Mouse (Mus musculus): ENCODE data around the gene Rpl4. TPM values are rescaled to one million over a fixed set of nuclear protein-coding genes. Genes with fewer than 3 reads are reported as not detected.

Gene Rpl4
- polyA plus RNA-seq, 1 experiment: 1,015 TPM

GRCm38 (mm10) chr9:64216090-64216489 is 42.9 kb downstream of the Rpl4 start:
- Histone ChIP-seq H3K27ac (ENCODE audit: insufficient read depth, low read depth, low read length) (peak overlapping the region; percentile 2; the same call in 1 of the 2 replicates), H3K4me1 (ENCODE audit: control insufficient read depth, insufficient read depth, low read length) (peaks cover 32% of the 10 kb centered on the region), H3K4me3 (ENCODE audit: insufficient read depth, low read length) (no peak overlapping the region)
- TF ChIP-seq POLR2A (IDR thresholded peaks at IDR 0.05; ENCODE audit: borderline replicate concordance, low read depth, low read length) (no peak), CTCF (IDR thresholded peaks at IDR 0.05; ENCODE audit: low read depth, low read length) (no peak)

- no peak overlapping the region for H3K4me3 ChIP-seq (ENCODE audit: insufficient read depth, low read length)
- peaks cover 37% of the 10 kb centered on the region for H3K4me1 ChIP-seq (ENCODE audit: control insufficient read depth, insufficient read depth, low read length)
- no peak for TF ChIP-seq POLR2A (IDR thresholded peaks at IDR 0.05; ENCODE audit: borderline replicate concordance, low read depth, low read length)
- no peak for TF ChIP-seq CTCF (IDR thresholded peaks at IDR 0.05; ENCODE audit: low read depth, low read length)
- peak overlapping the region; percentile 2; the same call in 1 of the 2 replicates for H3K27ac ChIP-seq (ENCODE audit: insufficient read depth, low read depth, low read length)
These were observed 43.5 kb downstream of the Rpl4 start for GRCm38 (mm10) chr9:64216641-64217040.

- no peak overlapping the region for H3K4me3 ChIP-seq (ENCODE audit: insufficient read depth, low read length)
- H3K4me1 ChIP-seq (ENCODE audit: control insufficient read depth, insufficient read depth, low read length): peaks cover 47% of the 10 kb centered on the region
- no peak overlapping the region for H3K27ac ChIP-seq (ENCODE audit: insufficient read depth, low read depth, low read length)
- no peak for TF ChIP-seq POLR2A (IDR thresholded peaks at IDR 0.05; ENCODE audit: borderline replicate concordance, low read depth, low read length)
These were observed 44.7 kb downstream of the Rpl4 start for GRCm38 (mm10) chr9:64217887-64218286.

- H3K27ac ChIP-seq (ENCODE audit: insufficient read depth, low read depth, low read length): no peak overlapping the region
- no peak overlapping the region for H3K4me3 ChIP-seq (ENCODE audit: insufficient read depth, low read length)
- H3K4me1 ChIP-seq (ENCODE audit: control insufficient read depth, insufficient read depth, low read length): peaks cover 54% of the 10 kb centered on the region
- TF ChIP-seq CTCF (IDR thresholded peaks at IDR 0.05; ENCODE audit: low read depth, low read length): no peak
- TF ChIP-seq POLR2A (IDR thresholded peaks at IDR 0.05; ENCODE audit: borderline replicate concordance, low read depth, low read length): no peak
These were observed 46.1 kb downstream of the Rpl4 start for GRCm38 (mm10) chr9:64219305-64219704.

GRCm38 (mm10) chr9:64219772-64220420 is 46.7 kb downstream of the Rpl4 start:
- peaks cover 57% of the 10 kb centered on the region for H3K4me1 ChIP-seq (ENCODE audit: control insufficient read depth, insufficient read depth, low read length)
- TF ChIP-seq CTCF (IDR thresholded peaks at IDR 0.05; ENCODE audit: low read depth, low read length) (no peak), POLR2A (IDR thresholded peaks at IDR 0.05; ENCODE audit: borderline replicate concordance, low read depth, low read length) (no peak)
- no peak overlapping the region for H3K4me3 ChIP-seq (ENCODE audit: insufficient read depth, low read length)
- H3K27ac ChIP-seq (ENCODE audit: insufficient read depth, low read depth, low read length): no peak overlapping the region

GRCm38 (mm10) chr9:64220603-64221002 is 47.4 kb downstream of the Rpl4 start:
- Histone ChIP-seq H3K27ac (ENCODE audit: insufficient read depth, low read depth, low read length) (no peak overlapping the region), H3K4me1 (ENCODE audit: control insufficient read depth, insufficient read depth, low read length) (peaks cover 56% of the 10 kb centered on the region), H3K4me3 (ENCODE audit: insufficient read depth, low read length) (no peak overlapping the region)
- no peak for TF ChIP-seq POLR2A (IDR thresholded peaks at IDR 0.05; ENCODE audit: borderline replicate concordance, low read depth, low read length)
- TF ChIP-seq CTCF (IDR thresholded peaks at IDR 0.05; ENCODE audit: low read depth, low read length): no peak

- peaks cover 49% of the 10 kb centered on the region for H3K4me1 ChIP-seq (ENCODE audit: control insufficient read depth, insufficient read depth, low read length)
These were observed 48.3 kb downstream of the Rpl4 start for GRCm38 (mm10) chr9:64221480-64221879.

GRCm38 (mm10) chr9:64222098-64222497 is 48.9 kb downstream of the Rpl4 start:
- TF ChIP-seq POLR2A (IDR thresholded peaks at IDR 0.05; ENCODE audit: borderline replicate concordance, low read depth, low read length) (no peak), CTCF (IDR thresholded peaks at IDR 0.05; ENCODE audit: low read depth, low read length) (no peak)
- peak overlapping the region; percentile 69 for H3K27ac ChIP-seq (ENCODE audit: insufficient read depth, low read depth, low read length)
- H3K4me3 ChIP-seq (ENCODE audit: insufficient read depth, low read length): no peak overlapping the region
- H3K4me1 ChIP-seq (ENCODE audit: control insufficient read depth, insufficient read depth, low read length): peaks cover 49% of the 10 kb centered on the region

More at GRCm38 (mm10) chr9:64221480-64221879, 48.3 kb downstream of the Rpl4 start:
- Histone ChIP-seq H3K4me3 (ENCODE audit: insufficient read depth, low read length) (no peak overlapping the region), H3K27ac (ENCODE audit: insufficient read depth, low read depth, low read length) (no peak overlapping the region)
- TF ChIP-seq CTCF (IDR thresholded peaks at IDR 0.05; ENCODE audit: low read depth, low read length): no peak
- no peak for TF ChIP-seq POLR2A (IDR thresholded peaks at IDR 0.05; ENCODE audit: borderline replicate concordance, low read depth, low read length)

- H3K4me3 ChIP-seq (ENCODE audit: insufficient read depth, low read length): no peak overlapping the region
- H3K27ac ChIP-seq (ENCODE audit: insufficient read depth, low read depth, low read length): no peak overlapping the region
- H3K4me1 ChIP-seq (ENCODE audit: control insufficient read depth, insufficient read depth, low read length): peaks cover 61% of the 10 kb centered on the region
- TF ChIP-seq POLR2A (IDR thresholded peaks at IDR 0.05; ENCODE audit: borderline replicate concordance, low read depth, low read length): no peak
- TF ChIP-seq CTCF (IDR thresholded peaks at IDR 0.05; ENCODE audit: low read depth, low read length): no peak
These were observed 52.6 kb downstream of the Rpl4 start for GRCm38 (mm10) chr9:64225805-64226204.

GRCm38 (mm10) chr9:64227736-64228135 is 54.6 kb downstream of the Rpl4 start:
- TF ChIP-seq CTCF (IDR thresholded peaks at IDR 0.05; ENCODE audit: low read depth, low read length) (no peak), POLR2A (IDR thresholded peaks at IDR 0.05; ENCODE audit: borderline replicate concordance, low read depth, low read length) (no peak)
- Histone ChIP-seq H3K4me3 (ENCODE audit: insufficient read depth, low read length) (peak overlapping the region; percentile 55), H3K4me1 (ENCODE audit: control insufficient read depth, insufficient read depth, low read length) (peaks cover 60% of the 10 kb centered on the region), H3K27ac (ENCODE audit: insufficient read depth, low read depth, low read length) (peak overlapping the region; percentile 68)

Other genes with a start within 250 kb of the Rpl4 start
- gene Smad6, start 151.3 kb upstream of the Rpl4 start, polyA plus RNA-seq (2012; ENCODE audit: insufficient read depth, insufficient read length, missing spikeins): 0.62 and 0.72 TPM in 2 replicates
- gene Lctl, start 56.2 kb upstream of the Rpl4 start, polyA plus RNA-seq (2012; ENCODE audit: insufficient read depth, insufficient read length, missing spikeins): not detected in 2 replicates
- gene Zwilch, start 271 bp upstream of the Rpl4 start, polyA plus RNA-seq (2012; ENCODE audit: insufficient read depth, insufficient read length, missing spikeins): 16.9 and 22.3 TPM in 2 replicates
- 53.5 and 58.0 TPM in 2 replicates for gene Snapc5, start 5.9 kb downstream of the Rpl4 start, polyA plus RNA-seq (2012; ENCODE audit: insufficient read depth, insufficient read length, missing spikeins)
- 1.9 and 2.1 TPM in 2 replicates for gene Uchl4, start 61.8 kb downstream of the Rpl4 start, polyA plus RNA-seq (2012; ENCODE audit: insufficient read depth, insufficient read length, missing spikeins)
- gene Map2k1, start 80.3 kb downstream of the Rpl4 start, polyA plus RNA-seq (2012; ENCODE audit: insufficient read depth, insufficient read length, missing spikeins): 79.9 and 83.4 TPM in 2 replicates
- 26.8 and 29.6 TPM in 2 replicates for gene Tipin, start 108.2 kb downstream of the Rpl4 start, polyA plus RNA-seq (2012; ENCODE audit: insufficient read depth, insufficient read length, missing spikeins)
- gene Dis3l, start 167.9 kb downstream of the Rpl4 start, polyA plus RNA-seq (2012; ENCODE audit: insufficient read depth, insufficient read length, missing spikeins): 13.2 and 14.7 TPM in 2 replicates
- not detected in 2 replicates for gene Megf11, start 212.3 kb downstream of the Rpl4 start, polyA plus RNA-seq (2012; ENCODE audit: insufficient read depth, insufficient read length, missing spikeins)

Data from bone marrow macrophage, adult 2 months (primary cell).